Mouse (Mus musculus): ENCODE results near the gene Tcf19.

DNA sequence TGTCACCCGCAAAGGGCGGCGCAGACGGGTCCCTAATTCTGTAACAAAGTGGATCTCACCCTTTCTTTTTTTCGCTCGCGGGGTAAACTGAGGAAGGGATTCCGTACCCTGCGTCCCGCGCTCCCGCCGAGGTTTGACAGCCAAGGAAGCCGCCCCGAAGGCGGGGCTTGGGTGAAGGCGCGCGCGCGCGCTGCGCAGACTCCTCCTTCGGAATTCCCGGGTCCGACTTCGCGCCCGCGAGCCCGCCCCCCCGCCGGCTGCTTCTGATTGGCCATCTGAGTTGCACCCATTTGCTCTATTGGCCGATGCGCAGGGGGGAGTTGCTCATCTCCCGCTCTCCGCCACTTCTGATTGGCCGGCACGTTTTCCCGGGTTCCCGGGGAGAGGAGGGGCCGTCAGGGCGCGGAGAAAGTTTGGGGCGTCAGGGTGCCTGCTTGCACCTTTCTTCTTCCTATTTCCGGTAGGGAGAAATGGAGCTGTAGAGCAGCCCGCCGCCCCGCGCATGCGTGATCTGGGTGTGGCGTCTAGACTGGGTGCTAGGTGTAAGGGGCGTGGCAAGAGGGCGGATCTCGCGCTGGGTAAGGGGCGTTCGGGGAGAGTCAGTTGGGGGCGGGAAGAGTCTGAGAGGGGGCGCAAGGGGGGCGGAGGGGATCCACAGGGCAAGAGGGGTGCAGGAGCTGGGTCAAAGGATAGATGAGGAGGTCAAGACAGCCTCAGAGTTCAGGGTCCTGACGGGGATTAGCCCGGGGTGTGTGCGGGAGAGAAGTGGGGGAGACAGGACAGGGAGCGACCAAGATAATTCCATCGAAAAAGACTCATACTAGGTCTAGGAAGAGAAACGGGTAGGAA, at the start of gene Tcf19, which contains the start of gene Cchcr1:
- TF ChIP-seq POLR2A (IDR thresholded peaks at IDR 0.05; ENCODE audit: low read depth, low read length) (no peak), CTCF (IDR thresholded peaks at IDR 0.05; ENCODE audit: extremely low read depth, insufficient read length, insufficient replicate concordance, low read depth, low read length) (no peak)

Data from small intestine, adult 2 months (tissue).